Mouse (Mus musculus): Measurements from ENCODE around the gene Mterf4. TPM values are rescaled to one million over a fixed set of nuclear protein-coding genes. Genes with fewer than 3 reads are reported as not detected.

Gene Mterf4
- total and polyA plus RNA-seq, 2 experiments from 2014 or later: 23.2 to 33.6 TPM

DNA sequence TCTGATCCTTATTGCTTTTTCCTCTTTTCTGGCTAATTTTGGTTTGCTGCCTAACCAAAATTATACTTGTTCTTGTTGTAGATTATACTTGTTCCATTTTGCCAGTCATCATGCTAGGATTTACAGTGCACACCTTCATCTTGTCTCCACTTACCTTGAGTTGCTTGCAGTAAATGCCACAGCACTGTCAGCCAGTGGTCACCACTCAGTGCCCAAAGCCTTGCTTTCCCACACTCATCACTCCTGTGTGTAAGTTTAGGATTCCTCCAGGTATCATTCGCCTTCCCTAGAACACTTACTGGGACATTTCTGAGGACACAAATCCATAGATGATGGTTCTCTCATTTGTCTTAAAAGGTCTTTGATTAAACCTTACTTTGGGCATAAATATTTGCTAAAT is 14.1 kb downstream of the Mterf4 start:
- WGBS: 92% methylated on average over 1 of the region's 1 CpGs
- TF ChIP-seq CTCF (IDR thresholded peaks at IDR 0.05; ENCODE audit: low read depth): no peak
- peaks cover 8% of the 10 kb centered on the region for H3K36me3 ChIP-seq (ENCODE audit: insufficient read depth, low read length)

DNA sequence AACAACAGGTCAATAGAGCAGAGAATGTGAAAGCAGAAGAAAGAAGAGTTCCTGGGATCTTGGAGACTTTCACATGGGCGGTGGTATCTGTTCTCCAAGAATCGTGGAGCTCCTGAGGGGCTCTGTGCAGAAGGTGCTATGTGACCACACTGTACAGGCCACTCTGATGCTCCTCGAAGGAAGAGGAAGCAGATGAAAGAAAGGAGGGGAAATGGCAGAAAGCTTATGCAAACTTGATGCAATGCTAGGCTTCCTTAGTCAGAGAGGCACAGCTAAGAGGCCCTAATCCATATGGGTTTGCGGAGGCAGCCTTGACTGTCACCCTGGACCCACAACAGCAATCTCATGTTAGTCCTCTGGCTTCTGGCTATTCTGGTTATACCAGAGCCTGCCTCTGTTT is 14.8 kb downstream of the Mterf4 start:
- ATAC-seq (no peak), DNase-seq (ENCODE audit: low spot score) (no peak)
- peaks cover 6% of the 10 kb centered on the region for H3K36me3 ChIP-seq (ENCODE audit: insufficient read depth, low read length)
- H3K4me2 ChIP-seq (ENCODE audit: low read depth, low read length): no peak overlapping the region
- H3K9ac ChIP-seq (replicated peaks; ENCODE audit: low read length): no peak overlapping the region
- no peaks in the 10 kb centered on the region for H3K4me1 ChIP-seq (ENCODE audit: insufficient read depth, low read length)
- no peaks in the 10 kb centered on the region for H3K27me3 ChIP-seq (ENCODE audit: insufficient read depth, low read length)
- no peak for TF ChIP-seq CTCF (IDR thresholded peaks at IDR 0.05; ENCODE audit: low read depth)
- no peak overlapping the region for H3K27ac ChIP-seq
- WGBS: 87% methylated on average over 4 of the region's 4 CpGs
- no peaks in the 10 kb centered on the region for H3K9me3 ChIP-seq (ENCODE audit: low read length)
- no peak overlapping the region for H3K4me3 ChIP-seq (ENCODE audit: low read length)

More for the DNA sequence above, 14.1 kb downstream of the Mterf4 start:
- Histone ChIP-seq H3K4me3 (ENCODE audit: low read length) (no peak overlapping the region), H3K4me1 (ENCODE audit: insufficient read depth, low read length) (no peaks in the 10 kb centered on the region), H3K27me3 (ENCODE audit: insufficient read depth, low read length) (no peaks in the 10 kb centered on the region), H3K9me3 (ENCODE audit: low read length) (no peaks in the 10 kb centered on the region), H3K4me2 (ENCODE audit: low read depth, low read length) (no peak overlapping the region), H3K9ac (replicated peaks; ENCODE audit: low read length) (no peak overlapping the region), H3K27ac (no peak overlapping the region)
- DNase-seq (ENCODE audit: low spot score) (no peak), ATAC-seq (no peak)

DNA sequence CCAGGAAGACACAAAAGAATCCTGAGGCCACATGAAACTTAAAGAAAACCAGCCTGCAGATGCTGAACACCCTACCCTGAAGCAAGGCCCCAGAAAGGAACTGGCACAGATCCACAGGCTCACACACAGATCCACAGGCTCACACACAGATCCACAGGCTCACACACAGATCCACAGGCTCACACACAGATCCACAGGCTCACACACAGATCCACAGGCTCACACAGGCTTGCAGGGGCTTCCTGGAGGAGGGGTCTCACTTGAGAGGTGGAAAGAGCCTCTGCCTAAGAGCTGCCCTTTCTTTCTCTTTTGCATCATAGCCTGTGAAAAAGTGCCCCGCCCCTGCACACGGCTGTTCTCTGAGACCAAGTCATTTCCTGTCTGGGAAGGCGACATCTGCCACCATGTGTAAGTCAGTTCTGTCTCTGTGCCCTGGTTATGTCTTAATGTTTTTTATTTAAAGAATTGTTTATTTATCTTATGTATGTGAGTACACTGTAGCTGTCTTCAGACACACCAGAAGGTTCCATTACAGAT is 16.0 kb downstream of the Mterf4 start:
- no peak for TF ChIP-seq CTCF (IDR thresholded peaks at IDR 0.05; ENCODE audit: low read depth)
- Histone ChIP-seq H3K27me3 (ENCODE audit: insufficient read depth, low read length) (no peaks in the 10 kb centered on the region), H3K9me3 (ENCODE audit: low read length) (no peaks in the 10 kb centered on the region), H3K4me2 (ENCODE audit: low read depth, low read length) (no peak overlapping the region), H3K4me3 (ENCODE audit: low read length) (no peak overlapping the region), H3K9ac (replicated peaks; ENCODE audit: low read length) (no peak overlapping the region), H3K27ac (no peak overlapping the region), H3K36me3 (ENCODE audit: insufficient read depth, low read length) (no peaks in the 10 kb centered on the region; the same call in 1 of the 2 replicates), H3K4me1 (ENCODE audit: insufficient read depth, low read length) (no peaks in the 10 kb centered on the region)
- no peak for ATAC-seq
- 67% methylated on average over 3 of the region's 3 CpGs for WGBS
- DNase-seq (ENCODE audit: low spot score): no peak

DNA sequence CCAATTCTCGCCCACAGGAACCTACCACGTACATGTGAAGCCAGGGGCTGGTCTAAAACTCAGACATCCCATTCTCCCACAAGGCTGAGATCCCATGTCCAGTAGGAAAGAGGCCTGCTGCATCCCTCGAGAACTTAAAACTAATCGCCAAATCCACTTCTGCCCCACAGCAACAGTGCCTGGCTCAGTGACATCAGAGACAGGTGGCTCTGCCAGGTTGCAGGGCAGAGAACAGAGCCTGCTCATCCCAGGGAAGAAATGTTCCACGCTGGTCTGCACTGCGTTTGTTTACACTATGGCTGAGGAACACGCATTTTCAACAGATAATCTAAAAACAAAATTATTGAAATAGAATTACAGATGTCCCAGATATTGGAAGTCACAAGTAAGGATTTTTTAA is 28.7 kb downstream of the Mterf4 start:
- Histone ChIP-seq H3K4me3 (ENCODE audit: low read length) (no peak overlapping the region), H3K4me1 (ENCODE audit: insufficient read depth, low read length) (no peaks in the 10 kb centered on the region), H3K36me3 (ENCODE audit: insufficient read depth, low read length) (no peaks in the 10 kb centered on the region), H3K27me3 (ENCODE audit: insufficient read depth, low read length) (no peaks in the 10 kb centered on the region), H3K9me3 (ENCODE audit: low read length) (no peaks in the 10 kb centered on the region), H3K4me2 (ENCODE audit: low read depth, low read length) (no peak overlapping the region), H3K27ac (no peak overlapping the region), H3K9ac (replicated peaks; ENCODE audit: low read length) (no peak overlapping the region)
- no peak for TF ChIP-seq CTCF (IDR thresholded peaks at IDR 0.05; ENCODE audit: low read depth)
- no peak for DNase-seq (ENCODE audit: low spot score)
- 77% methylated on average over 7 of the region's 7 CpGs for WGBS
- ATAC-seq: no peak

DNA sequence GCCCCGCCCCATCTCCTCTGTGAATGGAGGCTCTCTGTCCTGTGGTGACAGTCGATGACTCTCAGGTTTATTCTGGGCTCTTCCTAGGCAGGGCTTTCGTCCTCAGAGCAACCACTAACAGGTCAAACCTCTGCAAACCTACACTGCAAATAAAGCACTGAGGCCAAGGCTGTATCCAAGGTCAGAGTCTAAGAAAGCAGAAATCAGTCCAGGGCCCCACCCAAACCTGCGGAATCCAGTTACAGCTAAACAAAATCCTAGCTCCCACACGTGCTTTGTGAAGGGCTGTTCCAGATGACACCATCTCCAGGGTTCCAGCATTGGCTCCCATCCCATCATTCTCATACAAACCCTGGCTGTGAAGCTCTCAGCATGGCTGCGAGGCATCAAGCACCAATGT is 30.2 kb downstream of the Mterf4 start:
- Histone ChIP-seq H3K9ac (replicated peaks; ENCODE audit: low read length) (no peak overlapping the region), H3K4me1 (ENCODE audit: insufficient read depth, low read length) (no peaks in the 10 kb centered on the region), H3K4me3 (ENCODE audit: low read length) (no peak overlapping the region), H3K27ac (no peak overlapping the region), H3K27me3 (ENCODE audit: insufficient read depth, low read length) (no peaks in the 10 kb centered on the region), H3K36me3 (ENCODE audit: insufficient read depth, low read length) (no peaks in the 10 kb centered on the region), H3K4me2 (ENCODE audit: low read depth, low read length) (no peak overlapping the region), H3K9me3 (ENCODE audit: low read length) (no peaks in the 10 kb centered on the region)
- TF ChIP-seq CTCF (IDR thresholded peaks at IDR 0.05; ENCODE audit: low read depth): no peak
- ATAC-seq (no peak), DNase-seq (ENCODE audit: low spot score) (no peak)
- 79% methylated on average over 6 of the region's 6 CpGs for WGBS

DNA sequence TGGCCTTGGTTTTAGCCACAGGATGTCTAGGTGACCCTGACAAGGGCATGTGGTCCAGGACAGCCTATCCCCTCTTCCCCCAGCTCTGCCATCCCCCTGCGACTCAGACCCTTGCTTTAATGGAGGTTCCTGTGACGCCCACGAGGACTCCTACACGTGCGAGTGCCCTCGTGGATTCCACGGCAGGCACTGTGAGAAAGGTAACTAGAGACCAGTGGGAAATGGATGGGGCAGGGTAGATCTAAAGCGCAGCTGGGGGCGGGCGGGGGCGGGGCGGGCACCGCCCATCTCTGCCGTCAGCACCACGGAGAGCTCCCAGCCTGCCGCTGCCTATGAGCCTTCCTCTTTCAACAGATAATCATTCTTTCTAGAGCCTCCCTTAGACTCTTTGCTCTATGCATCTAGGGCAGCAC is 33.3 kb downstream of the Mterf4 start:
- H3K9me3 ChIP-seq (ENCODE audit: low read length): no peaks in the 10 kb centered on the region

DNA sequence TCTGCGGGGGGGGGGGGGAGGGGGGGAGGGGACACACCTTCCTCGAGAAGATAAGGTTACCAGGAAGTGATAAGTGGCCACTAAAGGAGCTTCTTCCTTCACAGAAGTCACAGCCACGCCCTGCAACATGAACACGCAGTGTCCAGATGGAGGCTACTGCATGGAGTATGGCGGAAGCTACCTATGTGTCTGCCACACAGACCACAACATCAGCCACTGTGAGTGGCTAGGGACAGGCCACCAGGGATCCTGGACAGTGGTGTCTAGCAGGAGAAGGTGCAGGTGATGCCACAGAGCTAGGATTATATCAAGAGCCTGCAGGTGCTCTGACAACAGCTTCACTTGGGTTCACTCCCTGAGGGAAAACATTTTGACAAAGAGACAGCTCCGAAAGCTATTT is 34.0 kb downstream of the Mterf4 start:
- DNase-seq (ENCODE audit: low spot score) (no peak), ATAC-seq (no peak)
- 72% methylated on average over 5 of the region's 6 CpGs for WGBS
- Histone ChIP-seq H3K27ac (no peak overlapping the region), H3K27me3 (ENCODE audit: insufficient read depth, low read length) (no peaks in the 10 kb centered on the region), H3K9me3 (ENCODE audit: low read length) (no peaks in the 10 kb centered on the region), H3K4me3 (ENCODE audit: low read length) (no peak overlapping the region), H3K36me3 (ENCODE audit: insufficient read depth, low read length) (no peaks in the 10 kb centered on the region), H3K9ac (replicated peaks; ENCODE audit: low read length) (no peak overlapping the region), H3K4me2 (ENCODE audit: low read depth, low read length) (no peak overlapping the region), H3K4me1 (ENCODE audit: insufficient read depth, low read length) (no peaks in the 10 kb centered on the region)
- no peak for TF ChIP-seq CTCF (IDR thresholded peaks at IDR 0.05; ENCODE audit: low read depth)

More for the DNA sequence above, 33.3 kb downstream of the Mterf4 start:
- Histone ChIP-seq H3K4me2 (ENCODE audit: low read depth, low read length) (peak overlapping the region; percentile 37), H3K4me1 (ENCODE audit: insufficient read depth, low read length) (no peaks in the 10 kb centered on the region), H3K27me3 (ENCODE audit: insufficient read depth, low read length) (no peaks in the 10 kb centered on the region), H3K9ac (replicated peaks; ENCODE audit: low read length) (no peak overlapping the region), H3K27ac (no peak overlapping the region), H3K36me3 (ENCODE audit: insufficient read depth, low read length) (no peaks in the 10 kb centered on the region), H3K4me3 (ENCODE audit: low read length) (no peak overlapping the region)
- ATAC-seq: peak; percentile 48
- DNase-seq (ENCODE audit: low spot score): peak; percentile 7
- WGBS: 4% methylated on average over 15 of the region's 16 CpGs
- no peak for TF ChIP-seq CTCF (IDR thresholded peaks at IDR 0.05; ENCODE audit: low read depth)

Data from hindbrain, postnatal 0 days (tissue).